Mouse (Mus musculus) G1E (cell line): ENCODE measurements at regions not wholly inside any gene's neighbourhood (a gene's known extent, or its start where the extent isn't known, plus 50 kb on each side); places are given as distances from the start of the nearest gene placed in this dataset.

Experiments
- CTCF ChIP-seq: IDR thresholded peaks from 2 replicates; pipeline ENCODE4 v1.5.1; 2012; ENCODE audit warnings: low read depth, low read length, inconsistent platforms, mixed read lengths
- POLR2AphosphoS5 ChIP-seq: IDR thresholded peaks from 2 replicates; pipeline ENCODE4 v1.6.1; 2012; ENCODE audit warnings: low read depth, low read length, inconsistent platforms; ENCODE audit not compliant: insufficient replicate concordance

DNA sequence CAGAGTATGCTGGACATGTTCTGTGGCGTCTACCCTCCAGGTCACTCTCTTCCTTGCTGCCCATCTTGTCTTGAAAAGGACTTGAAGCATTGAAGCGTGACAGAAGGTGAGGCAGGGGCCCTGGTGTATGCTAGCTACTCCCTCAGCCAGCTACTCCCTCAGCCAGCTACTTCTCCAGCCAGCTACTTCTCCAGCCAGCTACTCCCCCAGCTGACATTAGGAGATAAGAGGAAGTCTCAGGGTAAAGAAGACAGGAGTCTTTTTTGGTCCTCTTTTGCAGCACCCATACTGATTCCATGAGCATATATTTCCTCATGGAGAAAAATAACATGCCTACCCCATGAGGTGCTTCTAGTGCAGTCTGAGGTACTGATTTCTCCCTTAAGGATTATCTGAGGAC is 111.6 kb upstream of the Irf2bp2 start:
- TF ChIP-seq CTCF (no peak), POLR2AphosphoS5 (no peak)
